Mouse (Mus musculus) CD4-positive naive resting alpha-beta T cell, adult 57 days (primary cell): Measurements from ENCODE around the gene Adcy3. TPM values are rescaled to one million over a fixed set of nuclear protein-coding genes. Genes with fewer than 3 reads are reported as not detected.

ENCODE experiments used
- total RNA-seq: library from RNA; stranded (reverse); gene quantifications from one replicate; pipeline ENCODE4 v1.2.4, GENCODE M21; 2023

Adcy3 gene
- 34.2 TPM for total RNA-seq

DNA sequence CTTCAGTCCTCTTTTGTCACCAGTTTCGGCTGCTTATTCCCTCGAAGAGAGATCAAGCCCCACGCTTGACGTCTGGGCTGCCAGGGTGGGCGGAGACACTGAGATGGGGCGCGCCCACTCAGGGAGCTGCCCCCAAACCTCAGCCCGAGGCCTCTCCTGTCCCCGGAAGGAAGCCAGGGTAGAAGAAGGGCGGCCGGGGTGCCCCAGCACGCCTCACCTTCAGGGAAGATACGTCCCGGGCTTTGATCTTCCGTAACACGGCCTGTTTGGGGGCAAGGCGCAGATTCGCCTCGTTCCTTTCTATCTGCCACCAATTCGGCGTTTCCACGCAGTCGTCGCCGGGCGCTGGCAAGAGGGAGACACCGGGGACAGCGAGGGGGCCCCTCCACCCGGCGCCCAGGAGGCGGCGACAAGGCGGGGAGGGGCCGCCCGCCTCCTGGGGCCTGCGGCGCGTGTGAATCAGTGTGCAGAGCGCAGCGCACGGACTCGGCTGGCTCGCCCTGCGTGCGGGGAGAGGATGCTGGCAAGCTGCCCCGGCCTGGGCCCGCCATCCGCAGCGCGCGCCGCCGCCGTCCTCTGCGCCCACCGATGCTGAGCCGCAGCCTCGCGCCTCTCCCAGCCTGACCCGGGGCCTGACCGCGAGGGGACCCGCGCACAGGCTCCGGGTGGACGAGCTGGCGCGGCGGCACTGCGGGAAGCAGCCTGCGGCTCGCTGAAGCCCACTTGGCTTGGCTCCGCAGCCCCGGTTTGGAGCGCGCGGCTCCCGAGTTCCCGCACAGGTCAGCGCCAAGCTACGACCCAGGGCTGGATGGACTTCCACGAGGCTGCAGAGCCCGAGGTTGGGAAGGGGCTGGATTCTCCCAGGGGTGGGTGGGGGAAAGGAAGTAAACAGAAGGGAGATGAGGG lies at the start of gene Adcy3:
Adcy3 (plus strand) TSS at position 163 of the 906 bp plus-strand sequence.

DNA sequence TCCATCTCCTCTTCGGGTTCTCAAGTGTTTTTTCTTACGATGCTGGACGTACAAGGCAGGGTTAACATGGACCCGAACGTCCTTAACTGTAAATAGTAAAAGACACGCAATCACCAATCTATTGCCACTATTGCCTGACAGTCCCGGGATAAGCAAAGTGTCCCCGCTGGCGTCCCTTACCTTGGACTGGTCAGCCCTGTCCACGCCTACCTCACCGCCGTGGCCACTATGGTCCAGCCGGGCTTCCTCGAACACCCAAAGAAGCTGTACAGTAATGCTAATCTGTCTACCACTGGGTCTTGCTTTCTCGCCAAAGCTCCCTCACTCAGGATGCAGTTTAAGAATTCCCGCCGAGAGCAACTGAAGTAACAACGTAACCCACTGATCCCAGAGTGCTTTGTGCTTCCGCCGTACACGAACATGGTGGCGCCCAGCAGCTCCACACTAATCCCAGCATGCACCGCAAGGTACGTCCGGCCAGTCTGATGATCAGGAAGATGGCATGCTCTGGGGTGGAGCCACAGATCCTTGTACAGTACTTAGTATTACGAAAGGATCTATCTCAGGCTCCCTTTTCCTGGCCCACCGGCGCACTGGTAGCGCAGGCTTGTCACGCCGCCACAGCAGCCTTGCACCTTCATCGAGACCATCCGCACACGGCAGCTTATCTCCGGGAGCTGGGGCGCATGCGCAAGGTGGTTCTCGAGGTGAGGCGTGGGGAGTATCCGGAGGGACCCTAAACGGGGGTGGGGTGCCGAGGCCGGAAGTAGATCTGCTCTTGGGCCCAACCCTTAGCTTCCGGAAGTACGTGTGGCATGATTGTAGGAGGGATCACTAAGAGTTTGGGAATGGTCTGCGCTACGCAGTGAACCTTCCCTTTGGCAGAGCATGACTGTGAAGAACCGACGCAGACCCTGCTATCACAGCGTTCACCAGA lies 100.9 kb downstream of the Adcy3 start, which contains the start of the genes Ptrhd1 and Cenpo:
Ptrhd1 (plus strand) TSS at position 456 of the 937 bp plus-strand sequence.
Cenpo (minus strand) TSS at position 723 of the 937 bp plus-strand sequence.

Other genes with a start within 250 kb of the Adcy3 start
- 1.2 TPM for gene Pomc, start 178.2 kb upstream of the Adcy3 start, total RNA-seq
- gene Efr3b, start 94.2 kb upstream of the Adcy3 start, total RNA-seq, result 1.8 TPM
- gene Dnajc27, start 50.5 kb upstream of the Adcy3 start, total RNA-seq, result 12.0 TPM
- 5.6 TPM for gene Ptrhd1, start 100.9 kb downstream of the Adcy3 start, total RNA-seq
- gene Cenpo, start 101.2 kb downstream of the Adcy3 start, total RNA-seq, result 26.3 TPM